ENCODE assay signal across 9 mouse cellular contexts in the genomic region with DNA sequence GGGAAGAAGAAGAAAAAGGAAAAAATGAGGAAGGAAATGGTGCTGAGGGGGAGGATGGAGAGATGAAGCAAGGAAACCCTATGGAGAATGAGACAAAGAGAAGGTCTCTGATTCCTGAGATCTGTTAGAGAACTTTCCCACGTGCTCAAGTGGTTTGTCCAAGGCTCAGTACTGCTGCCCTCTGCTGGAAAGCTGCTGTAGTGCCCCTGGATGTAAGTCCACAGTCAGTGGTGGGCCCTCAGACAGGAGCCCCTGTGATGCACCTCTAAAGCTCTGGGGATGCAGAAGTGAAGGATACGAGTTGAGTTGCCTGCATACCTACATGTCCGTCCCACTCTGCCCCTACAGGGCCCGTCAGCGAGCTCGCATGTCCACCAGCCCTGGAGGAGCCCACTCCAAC. TPM values are rescaled to one million over a fixed set of nuclear protein-coding genes. Genes with fewer than 3 reads are reported as not detected.
DNase-seq lines count a peak whose midpoint lies in the region; ATAC-seq and TF ChIP-seq lines count a peak whose summit lies in the region.
"Had no signal": no experiment of that assay in that cellular context is flagged by ENCODE, and none has a peak within 500 bp of the region (broad histone marks: within the 10 kb centered on the region; RNA-seq: fewer than 3 reads in every experiment).

No protein-coding gene starts in this region.

- no peak for TF ChIP-seq POLR2A in myocyte (IDR thresholded peaks at IDR 0.05; ENCODE audit: insufficient read length, low read depth)

- no peak overlapping the region for H3K4me2 ChIP-seq in heart, embryonic 12.5 days
- H3K4me2 ChIP-seq in forebrain, embryonic 13.5 days: no peak overlapping the region
- H3K4me2 ChIP-seq in intestine, embryonic 16.5 days (ENCODE audit: low read depth, low read length): no peak overlapping the region
- no peak overlapping the region for H3K4me2 ChIP-seq in limb, embryonic 12.5 days
- no peak overlapping the region for H3K4me2 ChIP-seq in myocyte (ENCODE audit: low read depth)
- H3K4me2 ChIP-seq in stomach, embryonic 16.5 days (ENCODE audit: low read depth, low read length): no peak overlapping the region

- no peaks in the 10 kb centered on the region for H3K36me3 ChIP-seq in heart, embryonic 12.5 days
- no peaks in the 10 kb centered on the region for H3K36me3 ChIP-seq in forebrain, embryonic 13.5 days (ENCODE audit: poor library complexity, severe bottlenecking)
- H3K36me3 ChIP-seq in intestine, embryonic 16.5 days (ENCODE audit: control insufficient read depth, insufficient read depth, low read length): no peaks in the 10 kb centered on the region
- H3K36me3 ChIP-seq in limb, embryonic 12.5 days: no peaks in the 10 kb centered on the region
- no peaks in the 10 kb centered on the region for H3K36me3 ChIP-seq in myocyte (ENCODE audit: control insufficient read depth, insufficient read depth)
- H3K36me3 ChIP-seq in stomach, embryonic 16.5 days (ENCODE audit: control insufficient read depth, insufficient read depth, low read length): no peaks in the 10 kb centered on the region

- H3K4me3 ChIP-seq in heart, embryonic 12.5 days: no peak overlapping the region
- H3K4me3 ChIP-seq in forebrain, embryonic 13.5 days: no peak overlapping the region
- H3K4me3 ChIP-seq in intestine, embryonic 16.5 days (ENCODE audit: low read length): no peak overlapping the region
- H3K4me3 ChIP-seq in limb, embryonic 12.5 days (replicated peaks): no peak overlapping the region
- H3K4me3 ChIP-seq in myocyte: no peak overlapping the region
- no peak overlapping the region for H3K4me3 ChIP-seq in stomach, embryonic 16.5 days (replicated peaks; ENCODE audit: low read length)
- H3K4me3 ChIP-seq: megakaryocyte, embryonic 14.5 days had no signal

- H3K27ac ChIP-seq in heart, embryonic 12.5 days (ENCODE audit: poor library complexity, severe bottlenecking): no peak overlapping the region
- no peak overlapping the region for H3K27ac ChIP-seq in forebrain, embryonic 13.5 days
- no peak overlapping the region for H3K27ac ChIP-seq in intestine, embryonic 16.5 days (ENCODE audit: low read length)
- no peak overlapping the region for H3K27ac ChIP-seq in limb, embryonic 12.5 days
- H3K27ac ChIP-seq in stomach, embryonic 16.5 days (ENCODE audit: low read length): no peak overlapping the region

- no peak overlapping the region for H3ac ChIP-seq in myocyte (ENCODE audit: control insufficient read depth, insufficient read length)

- peak; percentile 56 for DNase-seq in heart, adult 8-10 months (ENCODE audit: low spot score)
- peak; percentile 84 for DNase-seq in adrenal gland, postnatal 14 days

- no peaks in the 10 kb centered on the region for H3K9me3 ChIP-seq in heart, embryonic 12.5 days (replicated peaks)
- no peaks in the 10 kb centered on the region for H3K9me3 ChIP-seq in forebrain, embryonic 13.5 days (replicated peaks)
- H3K9me3 ChIP-seq in intestine, embryonic 16.5 days (ENCODE audit: control insufficient read depth, low read length): no peaks in the 10 kb centered on the region
- no peaks in the 10 kb centered on the region for H3K9me3 ChIP-seq in limb, embryonic 12.5 days
- no peaks in the 10 kb centered on the region for H3K9me3 ChIP-seq in stomach, embryonic 16.5 days (replicated peaks; ENCODE audit: control insufficient read depth, low read length)
- H3K9me3 ChIP-seq: megakaryocyte, embryonic 14.5 days had no signal

- H3K27me3 ChIP-seq in heart, embryonic 12.5 days (replicated peaks): 0 out of 2 replicates have a peak, but pooled peaks cover 4% of the 10 kb centered on the region
- no peaks in the 10 kb centered on the region for H3K27me3 ChIP-seq in forebrain, embryonic 13.5 days
- no peaks in the 10 kb centered on the region for H3K27me3 ChIP-seq in intestine, embryonic 16.5 days (replicated peaks; ENCODE audit: control insufficient read depth, insufficient read depth, low read length)
- no peaks in the 10 kb centered on the region for H3K27me3 ChIP-seq in limb, embryonic 12.5 days
- no peaks in the 10 kb centered on the region for H3K27me3 ChIP-seq in myocyte (ENCODE audit: control insufficient read depth, insufficient read depth, insufficient read length)
- H3K27me3 ChIP-seq in stomach, embryonic 16.5 days (ENCODE audit: control insufficient read depth, insufficient read depth, low read length): no peaks in the 10 kb centered on the region
- H3K27me3 ChIP-seq: megakaryocyte, embryonic 14.5 days had no signal

- no peak overlapping the region for H3K9ac ChIP-seq in heart, embryonic 12.5 days
- no peak overlapping the region for H3K9ac ChIP-seq in forebrain, embryonic 13.5 days
- H3K9ac ChIP-seq in intestine, embryonic 16.5 days (ENCODE audit: low read depth, low read length): no peak overlapping the region
- no peak overlapping the region for H3K9ac ChIP-seq in limb, embryonic 12.5 days (replicated peaks)
- H3K9ac ChIP-seq in stomach, embryonic 16.5 days (ENCODE audit: low read length): no peak overlapping the region

- WGBS in heart, embryonic 12.5 days: 30% methylated on average over 6 of the region's 6 CpGs
- 44% methylated on average over 6 of the region's 6 CpGs for WGBS in forebrain, embryonic 13.5 days
- WGBS in intestine, embryonic 16.5 days: 45% methylated on average over 6 of the region's 6 CpGs
- 35% methylated on average over 6 of the region's 6 CpGs for WGBS in limb, embryonic 12.5 days
- WGBS in stomach, embryonic 16.5 days: 39% methylated on average over 6 of the region's 6 CpGs

- no peak; the same call in 1 of the 2 replicates for ATAC-seq in heart, embryonic 12.5 days (ENCODE audit: insufficient number of reproducible peaks, low FRiP score)
- peak; percentile 45 for ATAC-seq in forebrain, embryonic 13.5 days
- ATAC-seq in intestine, embryonic 16.5 days: peak; percentile 32; the same call in 1 of the 2 replicates
- ATAC-seq in limb, embryonic 12.5 days (ENCODE audit: insufficient number of reproducible peaks, insufficient read depth, low FRiP score, low TSS enrichment, low read depth): peak; percentile 27; the same call in 1 of the 2 replicates
- ATAC-seq in stomach, embryonic 16.5 days (ENCODE audit: insufficient read depth, low FRiP score): peak; percentile 54; the same call in 1 of the 2 replicates

- H3K4me1 ChIP-seq in heart, embryonic 12.5 days (replicated peaks): peaks cover 5% of the 10 kb centered on the region; the same call in 1 of the 2 replicates
- peaks cover 2% of the 10 kb centered on the region for H3K4me1 ChIP-seq in forebrain, embryonic 13.5 days
- peaks cover 5% of the 10 kb centered on the region; the same call in 1 of the 2 replicates for H3K4me1 ChIP-seq in intestine, embryonic 16.5 days (ENCODE audit: control insufficient read depth, insufficient read depth, low read length)
- no peaks in the 10 kb centered on the region for H3K4me1 ChIP-seq in limb, embryonic 12.5 days (replicated peaks)
- H3K4me1 ChIP-seq in stomach, embryonic 16.5 days (ENCODE audit: control insufficient read depth, insufficient read depth, low read length): no peaks in the 10 kb centered on the region

- no peaks in the 10 kb centered on the region for H3K79me2 ChIP-seq in myocyte (ENCODE audit: control insufficient read depth, insufficient read depth)

TF ChIP-seq in myocyte, 11 proteins besides CTCF, POLR2A, EP300 and RAD21:
- TF ChIP-seq MYOD1 (IDR thresholded peaks at IDR 0.05; ENCODE audit: control insufficient read depth in 1 of 3, insufficient read length in 2 of 3, low read depth in 2 of 3): no peak
- no peak for TF ChIP-seq POLR2AphosphoS2 (IDR thresholded peaks at IDR 0.05; ENCODE audit: insufficient read length, low read depth)
- peak; percentile 66 for TF ChIP-seq USF1 (IDR thresholded peaks at IDR 0.05; ENCODE audit: low read depth)
- TF ChIP-seq SRF (IDR thresholded peaks at IDR 0.05; ENCODE audit: control insufficient read depth, insufficient read length, low read depth): no peak

RNA-seq across cellular contexts. Expression of a gene that starts 5.5 kb away (rescaled TPM):
- 10 to 100 TPM; 15.0 to 17.4 (median 15.8) TPM for total RNA-seq in heart, adult 8-10 months (2022)
- 7.1 and 8.2 TPM in 2 replicates for polyA plus RNA-seq in heart, embryonic 12.5 days (2016; fragmentation: Nextera tagmentation; extraction: Ambion mirVana)
- 31.0 and 42.0 TPM in 2 replicates for total RNA-seq in adrenal gland, postnatal 14 days (2021)
- polyA plus RNA-seq in forebrain, embryonic 13.5 days (2015; fragmentation: Nextera tagmentation; extraction: Ambion mirVana): 11.1 and 11.7 TPM in 2 replicates
- 8.2 and 8.4 TPM in 2 replicates for polyA plus RNA-seq in intestine, embryonic 16.5 days (2015; fragmentation: Nextera tagmentation; extraction: Ambion mirVana)
- 12.3 and 13.6 TPM in 2 replicates for polyA plus RNA-seq in limb, embryonic 12.5 days (2016; fragmentation: Nextera tagmentation; extraction: Ambion mirVana)
- polyA plus RNA-seq in myocyte (2012; fragmentation: generic; extraction: Trizol): 10.7 TPM
- 10.0 and 10.5 TPM in 2 replicates for polyA plus RNA-seq in stomach, embryonic 16.5 days (2015; fragmentation: Nextera tagmentation; extraction: Ambion mirVana)

RNA-seq across cellular contexts. Expression of a gene that starts 34.1 kb away (rescaled TPM):
- total RNA-seq in heart, adult 8-10 months (2022): 1 to 10 TPM in 1 of 4 experiments, under 1 TPM in 3; 0.19 to 1.5 (median 0.33) TPM
- polyA plus RNA-seq in heart, embryonic 12.5 days (2016; fragmentation: Nextera tagmentation; extraction: Ambion mirVana): not detected in 2 replicates
- 1.9 and 11.6 TPM in 2 replicates for total RNA-seq in adrenal gland, postnatal 14 days (2021)
- polyA plus RNA-seq in forebrain, embryonic 13.5 days (2015; fragmentation: Nextera tagmentation; extraction: Ambion mirVana): 0.23 TPM in 1 of 2 replicates, not detected in the other
- polyA plus RNA-seq in intestine, embryonic 16.5 days (2015; fragmentation: Nextera tagmentation; extraction: Ambion mirVana): 0.32 and 0.45 TPM in 2 replicates
- polyA plus RNA-seq in limb, embryonic 12.5 days (2016; fragmentation: Nextera tagmentation; extraction: Ambion mirVana): 0.15 TPM in 1 of 2 replicates, not detected in the other
- not detected for polyA plus RNA-seq in myocyte (2012; fragmentation: generic; extraction: Trizol)
- polyA plus RNA-seq in stomach, embryonic 16.5 days (2015; fragmentation: Nextera tagmentation; extraction: Ambion mirVana): 0.92 and 0.93 TPM in 2 replicates
